Comparison of ENCODE assay signal across 9 mouse cellular contexts in the genomic region with DNA sequence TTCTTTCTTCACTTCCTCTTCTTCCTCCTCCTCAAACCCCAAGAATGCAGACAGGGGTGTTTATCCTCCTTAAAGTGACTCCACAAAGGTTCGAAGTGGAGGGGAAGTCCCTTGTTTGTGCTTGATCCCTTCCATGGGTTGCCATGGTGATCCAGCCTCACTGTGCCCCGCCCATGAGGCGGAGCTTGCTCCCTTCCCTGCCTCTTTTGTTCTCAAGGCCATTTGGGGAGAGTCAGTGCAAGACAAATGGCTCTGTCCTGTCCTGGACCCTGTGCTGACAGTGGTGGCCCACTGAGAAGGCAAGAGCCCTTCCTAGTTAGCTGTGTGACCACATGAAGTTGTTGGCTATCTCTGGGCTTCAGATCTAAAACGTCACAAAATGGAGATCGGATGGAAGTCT. TPM values are rescaled to one million over a fixed set of nuclear protein-coding genes. Genes with fewer than 3 reads are reported as not detected.
DNase-seq lines count a peak whose midpoint lies in the region; ATAC-seq and TF ChIP-seq lines count a peak whose summit lies in the region.
"Had no signal": no experiment of that assay in that cellular context is flagged by ENCODE, and none has a peak within 500 bp of the region (broad histone marks: within the 10 kb centered on the region; RNA-seq: fewer than 3 reads in every experiment).

No protein-coding gene starts in this region.

- H3K27me3 ChIP-seq in embryonic facial prominence, embryonic 13.5 days = no peaks in the 10 kb centered on the region; the same call in 1 of the 2 replicates
- H3K27me3 ChIP-seq in limb, embryonic 11.5 days (ENCODE audit: control insufficient read depth, insufficient read depth, low read length) = no peaks in the 10 kb centered on the region
- no peaks in the 10 kb centered on the region for H3K27me3 ChIP-seq in midbrain, embryonic 15.5 days (replicated peaks)
- H3K27me3 ChIP-seq in thymus, adult 2 months (ENCODE audit: control insufficient read depth, insufficient read depth, low read length) = no peaks in the 10 kb centered on the region

- no peak for ATAC-seq in embryonic facial prominence, embryonic 13.5 days (ENCODE audit: insufficient number of reproducible peaks, insufficient read depth, low FRiP score, low TSS enrichment, low read depth)
- ATAC-seq in limb, embryonic 11.5 days (ENCODE audit: insufficient number of reproducible peaks, low FRiP score, low TSS enrichment, low read depth) = no peak
- peak; percentile 29; the same call in 1 of the 2 replicates for ATAC-seq in midbrain, embryonic 15.5 days (replicated peaks)

- 0 out of 2 replicates have a peak overlapping the region, but pooled peaks have one; percentile 23 for H3K27ac ChIP-seq in embryonic facial prominence, embryonic 13.5 days
- H3K27ac ChIP-seq in limb, embryonic 11.5 days (replicated peaks; ENCODE audit: low read depth, low read length) = no peak overlapping the region
- H3K27ac ChIP-seq in midbrain, embryonic 15.5 days = peak overlapping the region; percentile 95
- no peak overlapping the region for H3K27ac ChIP-seq in thymus, adult 2 months (ENCODE audit: control insufficient read depth, insufficient read depth, low read length)

- H3K9ac ChIP-seq in embryonic facial prominence, embryonic 13.5 days = no peak overlapping the region
- H3K9ac ChIP-seq in limb, embryonic 11.5 days (ENCODE audit: low read length) = no peak overlapping the region
- peak overlapping the region; percentile 9 for H3K9ac ChIP-seq in midbrain, embryonic 15.5 days

- DNase-seq in 3T3-L1 (ENCODE audit: low read depth, low spot score) (peak; percentile 67), MN1 (ENCODE audit: low spot score) (peak; percentile 37)
- peak; percentile 71 for DNase-seq in heart, postnatal 4 days
- peak; percentile 74 for DNase-seq in limb, embryonic 11.5 days (ENCODE audit: low spot score)
- peak; percentile 45 for DNase-seq in thymus, adult 2 months
- no peak for DNase-seq in frontal cortex, postnatal 14 days (ENCODE audit: low spot score in 2 of 2)

- H3K4me1 ChIP-seq in embryonic facial prominence, embryonic 13.5 days = peaks cover 11% of the 10 kb centered on the region
- 0 out of 2 replicates have a peak, but pooled peaks cover 6% of the 10 kb centered on the region for H3K4me1 ChIP-seq in limb, embryonic 11.5 days (ENCODE audit: control insufficient read depth, insufficient read depth, low read length)
- H3K4me1 ChIP-seq in midbrain, embryonic 15.5 days = peaks cover 65% of the 10 kb centered on the region
- peaks cover 21% of the 10 kb centered on the region for H3K4me1 ChIP-seq in thymus, adult 2 months (replicated peaks; ENCODE audit: control insufficient read depth, insufficient read depth, low read length)

- TF ChIP-seq POLR2A in thymus, adult 2 months (IDR thresholded peaks at IDR 0.05; ENCODE audit: control insufficient read depth, extremely low read depth, insufficient read depth, low read length, poor library complexity) = no peak

- TF ChIP-seq CTCF in thymus, adult 2 months (IDR thresholded peaks at IDR 0.05; ENCODE audit: borderline replicate concordance, control insufficient read depth, extremely low read depth, insufficient read depth, low read length, poor library complexity) = no peak

- H3K9me3 ChIP-seq in embryonic facial prominence, embryonic 13.5 days = no peaks in the 10 kb centered on the region
- H3K9me3 ChIP-seq in limb, embryonic 11.5 days (ENCODE audit: control insufficient read depth, low read length) = no peaks in the 10 kb centered on the region
- H3K9me3 ChIP-seq in midbrain, embryonic 15.5 days = no peaks in the 10 kb centered on the region

- WGBS in embryonic facial prominence, embryonic 13.5 days = 25% methylated on average over 5 of the region's 5 CpGs
- WGBS in limb, embryonic 11.5 days = 27% methylated on average over 5 of the region's 5 CpGs
- WGBS in midbrain, embryonic 15.5 days = 4% methylated on average over 5 of the region's 5 CpGs
- 32% methylated on average over 5 of the region's 5 CpGs for WGBS in thymus, adult 2 months

- H3K4me3 ChIP-seq in embryonic facial prominence, embryonic 13.5 days = no peak overlapping the region
- no peak overlapping the region for H3K4me3 ChIP-seq in limb, embryonic 11.5 days (ENCODE audit: low read depth, low read length)
- peak overlapping the region; percentile 21 for H3K4me3 ChIP-seq in midbrain, embryonic 15.5 days
- H3K4me3 ChIP-seq in thymus, adult 2 months (ENCODE audit: control insufficient read depth, insufficient read depth, low read length) = no peak overlapping the region
- H3K4me3 ChIP-seq: erythroblast, embryonic 14.5 days had no signal

- no peak overlapping the region for H3K4me2 ChIP-seq in embryonic facial prominence, embryonic 13.5 days
- no peak overlapping the region for H3K4me2 ChIP-seq in limb, embryonic 11.5 days (ENCODE audit: low read depth, severe bottlenecking)
- H3K4me2 ChIP-seq in midbrain, embryonic 15.5 days = peak overlapping the region; percentile 62

- H3K36me3 ChIP-seq in embryonic facial prominence, embryonic 13.5 days = no peaks in the 10 kb centered on the region
- H3K36me3 ChIP-seq in limb, embryonic 11.5 days (ENCODE audit: control insufficient read depth, insufficient read depth, low read length) = peaks cover 3% of the 10 kb centered on the region
- H3K36me3 ChIP-seq in midbrain, embryonic 15.5 days (replicated peaks) = peaks cover 27% of the 10 kb centered on the region
- H3K36me3 ChIP-seq in thymus, adult 2 months (ENCODE audit: control insufficient read depth, insufficient read depth, low read length) = peaks cover 6% of the 10 kb centered on the region; the same call in 1 of the 2 replicates

RNA-seq across cellular contexts. Expression of gene Adgrg3, which starts 16.8 kb away (rescaled TPM):
- 2.1 and 2.8 TPM in 2 replicates for polyA plus RNA-seq in embryonic facial prominence, embryonic 13.5 days (2015; fragmentation: Nextera tagmentation; extraction: Ambion mirVana)
- 1 to 10 TPM; 3.3 to 3.8 TPM for total RNA-seq in heart, postnatal 4 days (2021)
- polyA plus RNA-seq in limb, embryonic 11.5 days (2014; fragmentation: Nextera tagmentation; extraction: Ambion mirVana) = 2.7 and 3.8 TPM in 2 replicates
- polyA plus RNA-seq in midbrain, embryonic 15.5 days (2015; fragmentation: Nextera tagmentation; extraction: Ambion mirVana) = 0.88 and 1.3 TPM in 2 replicates
- 27.0 and 32.0 TPM in 2 replicates for polyA plus RNA-seq in thymus, adult 2 months (2012; rRNA removed)

RNA-seq across cellular contexts. Expression of gene Adgrg1, which starts 26.1 kb away (rescaled TPM):
- polyA plus RNA-seq in embryonic facial prominence, embryonic 13.5 days (2015; fragmentation: Nextera tagmentation; extraction: Ambion mirVana) = 18.4 and 19.8 TPM in 2 replicates
- total RNA-seq in heart, postnatal 4 days (2021) = 10 to 100 TPM; 22.7 to 25.6 TPM
- polyA plus RNA-seq in limb, embryonic 11.5 days (2014; fragmentation: Nextera tagmentation; extraction: Ambion mirVana) = 10.6 and 11.1 TPM in 2 replicates
- 147 and 156 TPM in 2 replicates for polyA plus RNA-seq in midbrain, embryonic 15.5 days (2015; fragmentation: Nextera tagmentation; extraction: Ambion mirVana)
- polyA plus RNA-seq in thymus, adult 2 months (2012; rRNA removed) = 146 and 166 TPM in 2 replicates

RNA-seq across cellular contexts. Expression of gene Drc7, which starts 54.2 kb away (rescaled TPM):
- polyA plus RNA-seq in embryonic facial prominence, embryonic 13.5 days (2015; fragmentation: Nextera tagmentation; extraction: Ambion mirVana) = 0.32 TPM in 1 of 2 replicates, not detected in the other
- not detected for total RNA-seq in heart, postnatal 4 days (2021)
- polyA plus RNA-seq in limb, embryonic 11.5 days (2014; fragmentation: Nextera tagmentation; extraction: Ambion mirVana) = 0.11 and 0.18 TPM in 2 replicates
- polyA plus RNA-seq in midbrain, embryonic 15.5 days (2015; fragmentation: Nextera tagmentation; extraction: Ambion mirVana) = 1.5 and 1.9 TPM in 2 replicates
- 2.6 and 2.7 TPM in 2 replicates for polyA plus RNA-seq in thymus, adult 2 months (2012; rRNA removed)
- polyA plus RNA-seq: erythroblast, embryonic 14.5 days had no signal

Comparison
In these comparisons a context has a peak if more than half of its experiments do, and no peak if none do; other contexts are left out.
1. DNase-seq: peak in 3T3-L1 (single experiment), MN1 (single experiment), heart, postnatal 4 days (single experiment), limb, embryonic 11.5 days (single experiment) and thymus, adult 2 months (single experiment); none in frontal cortex, postnatal 14 days (0 of 2).
2. H3K27ac ChIP-seq: peak in embryonic facial prominence, embryonic 13.5 days (single experiment) and midbrain, embryonic 15.5 days (single experiment); none in limb, embryonic 11.5 days (single experiment) and thymus, adult 2 months (single experiment).